ENCODE assay signal across 9 mouse cellular contexts in the genomic region with DNA sequence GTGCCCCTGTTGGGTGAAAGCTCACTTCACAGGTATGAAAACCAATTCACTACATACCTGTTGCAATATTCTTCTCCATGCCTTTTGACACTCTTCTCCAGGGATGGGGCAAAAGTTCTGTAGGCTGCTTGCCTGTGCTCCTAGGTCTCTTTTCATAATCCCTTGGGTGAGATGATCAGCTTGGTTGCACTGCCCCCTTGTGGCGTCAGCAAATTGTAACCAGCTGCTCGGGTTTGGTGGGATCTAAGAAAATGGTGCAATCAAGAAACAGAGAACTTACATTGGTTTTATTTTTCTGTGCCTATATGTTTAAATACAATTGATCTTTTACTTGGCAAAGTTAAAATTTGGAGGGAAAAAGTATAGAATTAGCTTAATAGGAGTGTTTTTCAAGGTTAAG.
DNase-seq lines count a peak whose midpoint lies in the region; ATAC-seq and TF ChIP-seq lines count a peak whose summit lies in the region.
"Had no signal": no experiment of that assay in that cellular context is flagged by ENCODE, and none has a peak within 500 bp of the region (broad histone marks: within the 10 kb centered on the region; RNA-seq: fewer than 3 reads in every experiment).

No protein-coding gene starts in this region.

- TF ChIP-seq POLR2A in thymus, adult 2 months (IDR thresholded peaks at IDR 0.05; ENCODE audit: control insufficient read depth, extremely low read depth, insufficient read depth, low read length, poor library complexity): no peak
- no peak for TF ChIP-seq POLR2A in brain, embryonic 14.5 days (IDR thresholded peaks at IDR 0.05; ENCODE audit: borderline replicate concordance, extremely low read depth, insufficient read depth, insufficient read length, poor library complexity, severe bottlenecking)
- TF ChIP-seq POLR2A in liver, adult 2 months (IDR thresholded peaks at IDR 0.05; ENCODE audit: extremely low read depth, insufficient read depth, low read length): no peak

- no peaks in the 10 kb centered on the region for H3K27me3 ChIP-seq in thymus, adult 2 months (ENCODE audit: control insufficient read depth, insufficient read depth, low read length)
- H3K27me3 ChIP-seq in forebrain, embryonic 13.5 days: 0 out of 2 replicates have a peak, but pooled peaks cover 6% of the 10 kb centered on the region
- H3K27me3 ChIP-seq in liver, adult 2 months (ENCODE audit: control insufficient read depth, insufficient read depth, low read length): no peaks in the 10 kb centered on the region

- peak; percentile 48; the same call in 1 of the 2 replicates for ATAC-seq in forebrain, embryonic 13.5 days

- H3K4me1 ChIP-seq in thymus, adult 2 months (replicated peaks; ENCODE audit: control insufficient read depth, insufficient read depth, low read length): no peaks in the 10 kb centered on the region
- 0 out of 2 replicates have a peak, but pooled peaks cover 5% of the 10 kb centered on the region for H3K4me1 ChIP-seq in forebrain, embryonic 13.5 days
- H3K4me1 ChIP-seq in liver, adult 2 months (ENCODE audit: control insufficient read depth, insufficient read depth, low read length): no peaks in the 10 kb centered on the region

- TF ChIP-seq CTCF in thymus, adult 2 months (IDR thresholded peaks at IDR 0.05; ENCODE audit: borderline replicate concordance, control insufficient read depth, extremely low read depth, insufficient read depth, low read length, poor library complexity): no peak
- peak; percentile 86 for TF ChIP-seq CTCF in brain, embryonic 14.5 days (IDR thresholded peaks at IDR 0.05; ENCODE audit: borderline replicate concordance, extremely low read depth, insufficient read depth, insufficient read length)
- TF ChIP-seq CTCF in liver, adult 2 months (IDR thresholded peaks at IDR 0.05; ENCODE audit: low read depth, low read length): peak; percentile 72

- H3K9me3 ChIP-seq in forebrain, embryonic 13.5 days (replicated peaks): no peaks in the 10 kb centered on the region
- H3K9me3 ChIP-seq: heart, embryonic 13.5 days had no signal

- no peak overlapping the region for H3K4me2 ChIP-seq in forebrain, embryonic 13.5 days
- H3K4me2 ChIP-seq: heart, embryonic 13.5 days had no signal

- no peak overlapping the region for H3K4me3 ChIP-seq in thymus, adult 2 months (ENCODE audit: control insufficient read depth, insufficient read depth, low read length)
- no peak overlapping the region for H3K4me3 ChIP-seq in forebrain, embryonic 13.5 days
- H3K4me3 ChIP-seq in liver, adult 2 months (ENCODE audit: insufficient read depth, low read depth, low read length): no peak overlapping the region
- H3K4me3 ChIP-seq: heart, embryonic 13.5 days had no signal

- no peak overlapping the region for H3K27ac ChIP-seq in thymus, adult 2 months (ENCODE audit: control insufficient read depth, insufficient read depth, low read length)
- H3K27ac ChIP-seq in forebrain, embryonic 13.5 days: no peak overlapping the region
- H3K27ac ChIP-seq in liver, adult 2 months (replicated peaks; ENCODE audit: insufficient read depth, low read depth, low read length): no peak overlapping the region
- H3K27ac ChIP-seq: heart, embryonic 13.5 days had no signal

- no peaks in the 10 kb centered on the region for H3K79me2 ChIP-seq in liver, adult 2 months (ENCODE audit: control insufficient read depth, insufficient read depth, low read length)

- WGBS in thymus, adult 2 months: 1% methylated on average over 2 of the region's 2 CpGs
- 1% methylated on average over 2 of the region's 2 CpGs for WGBS in forebrain, embryonic 13.5 days
- WGBS in liver, adult 2 months: 0% methylated on average over 2 of the region's 2 CpGs

- peak; percentile 21 for DNase-seq in thymus, adult 2 months
- no peak for DNase-seq in thymus, adult 18-20 months
- DNase-seq in brain, embryonic 14.5 days (ENCODE audit: low read depth): peak; percentile 90
- peak; percentile 63 for DNase-seq in kidney, adult 9 months
- peak; percentile 41 for DNase-seq in liver, adult 2 months (ENCODE audit: extremely low read depth, low read depth, low spot score)
- DNase-seq in retina, postnatal 7 days (ENCODE audit: low read depth, low spot score): peak; percentile 70
- DNase-seq in spleen, adult 12 weeks (ENCODE audit: low spot score): no peak

- no peak overlapping the region for H3K9ac ChIP-seq in forebrain, embryonic 13.5 days
- H3K9ac ChIP-seq in liver, adult 2 months (ENCODE audit: low read depth, low read length): no peak overlapping the region
- H3K9ac ChIP-seq: heart, embryonic 13.5 days had no signal

- no peaks in the 10 kb centered on the region for H3K36me3 ChIP-seq in thymus, adult 2 months (ENCODE audit: control insufficient read depth, insufficient read depth, low read length)
- H3K36me3 ChIP-seq in forebrain, embryonic 13.5 days (ENCODE audit: poor library complexity, severe bottlenecking): no peaks in the 10 kb centered on the region
- no peaks in the 10 kb centered on the region for H3K36me3 ChIP-seq in liver, adult 2 months (ENCODE audit: control insufficient read depth, insufficient read depth, low read length)
- H3K36me3 ChIP-seq: heart, embryonic 13.5 days had no signal

Comparison
In these comparisons a context has a peak if more than half of its experiments do, and no peak if none do; other contexts are left out.
1. DNase-seq: peak in thymus, adult 2 months (single experiment), brain, embryonic 14.5 days (single experiment), kidney, adult 9 months (single experiment), liver, adult 2 months (single experiment) and retina, postnatal 7 days (single experiment); none in thymus, adult 18-20 months (0 of 2) and spleen, adult 12 weeks (single experiment).